9 mouse cellular contexts compared by ENCODE assay signal in genomic region chr10:58559098-58559497, GRCm38 (mm10).
DNase-seq lines count a peak whose midpoint lies in the region; ATAC-seq and TF ChIP-seq lines count a peak whose summit lies in the region.
"Had no signal": no experiment of that assay in that cellular context is flagged by ENCODE, and none has a peak within 500 bp of the region (broad histone marks: within the 10 kb centered on the region; RNA-seq: fewer than 3 reads in every experiment).

No protein-coding gene starts in this region.

- no peak for ATAC-seq in liver, embryonic 11.5 days (replicated peaks; ENCODE audit: low FRiP score)
- no peak for ATAC-seq in Patski
- ATAC-seq in frontal cortex, adult (ENCODE audit: low TSS enrichment): peak; percentile 73

- no peaks in the 10 kb centered on the region for H3K36me3 ChIP-seq in liver, embryonic 11.5 days (ENCODE audit: control insufficient read depth, insufficient read depth, low read length)

- no peaks in the 10 kb centered on the region for H3K27me3 ChIP-seq in liver, embryonic 11.5 days (replicated peaks; ENCODE audit: control insufficient read depth, insufficient read depth, low read length)
- H3K27me3 ChIP-seq in Patski: no peaks in the 10 kb centered on the region

- peak; percentile 61 for TF ChIP-seq CTCF in Patski (IDR thresholded peaks at IDR 0.05)

- no peaks in the 10 kb centered on the region for H3K4me1 ChIP-seq in liver, embryonic 11.5 days (replicated peaks; ENCODE audit: control insufficient read depth, insufficient read depth, low read length)

- H3K9ac ChIP-seq in liver, embryonic 11.5 days (ENCODE audit: low read depth, low read length): no peak overlapping the region

- DNase-seq in liver (peak; percentile 43), Patski (ENCODE audit: low read depth, low spot score) (no peak)
- DNase-seq in liver, embryonic 11.5 days (ENCODE audit: low spot score): no peak
- peak; percentile 31 for DNase-seq in cerebellum, adult 9-10 months
- peak; percentile 32 for DNase-seq in layer of hippocampus, adult 9-11 months
- peak; percentile 36 for DNase-seq in mesoderm, embryonic 11.5 days (ENCODE audit: low read depth, low spot score)
- DNase-seq in thymus, postnatal 4 days: peak; percentile 78

- 21% methylated on average over 7 of the region's 7 CpGs for WGBS in liver, embryonic 11.5 days

- no peak overlapping the region for H3K27ac ChIP-seq in liver, embryonic 11.5 days (ENCODE audit: low read depth, low read length)

- no peak overlapping the region for H3K4me2 ChIP-seq in liver, embryonic 11.5 days

- CTCF ChIA-PET in Patski (lab: Charles Lee): interaction anchor here (0.7 to 2.6 kb wide), 11 partner anchors 13 to 265 kb away, joined by 3 to 8 read pairs (median 3); partner anchors contain the start of gene Edar

- POLR2A ChIA-PET in Patski (lab: Charles Lee): no interaction called here

- no peaks in the 10 kb centered on the region for H3K9me3 ChIP-seq in liver, embryonic 11.5 days (ENCODE audit: control insufficient read depth, low read length)

- in situ Hi-C loops in Patski (cut with MboI; ENCODE audit: low pct_unique_long_range_greater_than_20kb): loop anchor here (5.0 to 10.0 kb wide), 3 partner anchors 63 to 186 kb away; partner anchors contain the start of gene Edar

- H3K4me3 ChIP-seq in liver, embryonic 11.5 days (ENCODE audit: low read depth, low read length): no peak overlapping the region
- H3K4me3 ChIP-seq: myocyte had no signal

Comparison
In these comparisons a context has a peak if more than half of its experiments do, and no peak if none do; other contexts are left out.
1. DNase-seq: peak in liver (single experiment), cerebellum, adult 9-10 months (single experiment), layer of hippocampus, adult 9-11 months (single experiment), mesoderm, embryonic 11.5 days (single experiment) and thymus, postnatal 4 days (single experiment); none in liver, embryonic 11.5 days (single experiment) and Patski (single experiment).